Mouse (Mus musculus) heart, postnatal 0 days (tissue): Measurements from ENCODE around the gene Ulk1.
"Not testable (repeated sequence)": the region's sequence is repeated elsewhere in the genome, so short reads cannot be mapped to it uniquely, and the experiment has no call there.

Experiments used
- CTCF ChIP-seq: IDR thresholded peaks from 2 replicates; pipeline ENCODE4 v1.5.1; 2016; ENCODE audit warnings: antibody characterized with exemption, control low read depth, low read depth
- EP300 ChIP-seq: IDR thresholded peaks from 2 replicates; pipeline ENCODE4 v1.6.1; 2016; ENCODE audit warnings: antibody characterized with exemption, low read depth

DNA sequence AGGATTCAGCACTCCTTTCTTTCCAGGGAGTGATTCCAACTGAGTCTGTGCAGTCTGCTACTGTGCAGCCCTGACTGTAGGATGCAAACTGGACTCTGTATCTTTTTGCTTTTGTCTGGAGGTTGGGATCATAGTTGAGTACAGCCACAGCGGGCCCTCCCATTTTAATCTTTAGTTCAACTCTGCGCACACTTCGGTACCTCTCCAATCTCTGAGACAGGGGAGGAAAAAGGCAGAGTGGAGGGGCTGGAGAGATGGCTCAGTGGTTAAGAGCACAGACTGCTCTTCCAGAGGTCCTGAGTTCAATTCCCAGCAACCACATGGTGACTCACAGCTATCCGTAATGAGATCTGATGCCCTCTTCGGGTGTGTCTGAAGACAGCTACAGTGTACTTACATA, 28.1 kb upstream of the Ulk1 start:
- TF ChIP-seq CTCF, EP300: not testable (repeated sequence)
